Mouse (Mus musculus): ENCODE measurements around the gene Creb3l4. TPM values are rescaled to one million over a fixed set of nuclear protein-coding genes. Genes with fewer than 3 reads are reported as not detected.

The Creb3l4 gene
- polyA plus RNA-seq, 1 experiment from 2014 or later = 3.5 TPM

DNA sequence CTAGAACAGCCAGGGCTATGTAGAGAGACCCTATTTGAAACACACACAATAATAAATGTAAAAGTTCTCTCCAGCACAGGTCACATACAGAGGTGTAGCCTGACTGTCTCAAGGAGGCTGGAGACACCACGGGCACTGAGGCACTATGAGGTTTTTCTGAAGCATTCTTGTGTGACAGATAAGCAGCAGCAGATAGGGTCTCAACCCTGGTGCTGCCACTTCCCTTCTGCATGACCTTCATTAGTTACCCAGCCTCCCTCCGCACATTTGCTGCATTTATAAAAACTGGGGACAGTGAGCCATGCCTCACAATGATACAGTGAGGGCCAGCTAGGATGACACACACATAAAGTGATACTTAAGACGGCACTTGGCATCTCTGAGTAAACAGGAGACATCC, 20.4 kb downstream of the Creb3l4 start:
- Histone ChIP-seq H3K4me2 (ENCODE audit: low read length) (no peak overlapping the region), H3K9ac (ENCODE audit: low read length) (no peak overlapping the region; the same call in 1 of the 2 replicates), H3K27me3 (ENCODE audit: control insufficient read depth, insufficient read depth, low read length) (no peaks in the 10 kb centered on the region), H3K27ac (replicated peaks in 1 of 2; ENCODE audit: control insufficient read depth in 1 of 2, insufficient read depth in 1 of 2, low read depth in 2 of 2, low read length in 2 of 2) (no peak overlapping the region), H3K9me3 (ENCODE audit: control insufficient read depth, low read length) (no peaks in the 10 kb centered on the region), H3K4me3 (ENCODE audit: control insufficient read depth in 1 of 2, insufficient read depth in 1 of 2, low read depth in 1 of 2, low read length in 2 of 2) (no peak overlapping the region), H3K4me1 (ENCODE audit: control insufficient read depth in 2 of 2, insufficient read depth in 2 of 2, low read length in 2 of 2) (peaks cover 9 to 22% of the 10 kb centered on the region in 2 experiments), H3K36me3 (ENCODE audit: control insufficient read depth, insufficient read depth, low read length) (peaks cover 25% of the 10 kb centered on the region)
- WGBS = 25% methylated on average over 3 of the region's 3 CpGs
- ATAC-seq (ENCODE audit: insufficient number of reproducible peaks, insufficient read depth, low FRiP score, low read depth) = no peak

DNA sequence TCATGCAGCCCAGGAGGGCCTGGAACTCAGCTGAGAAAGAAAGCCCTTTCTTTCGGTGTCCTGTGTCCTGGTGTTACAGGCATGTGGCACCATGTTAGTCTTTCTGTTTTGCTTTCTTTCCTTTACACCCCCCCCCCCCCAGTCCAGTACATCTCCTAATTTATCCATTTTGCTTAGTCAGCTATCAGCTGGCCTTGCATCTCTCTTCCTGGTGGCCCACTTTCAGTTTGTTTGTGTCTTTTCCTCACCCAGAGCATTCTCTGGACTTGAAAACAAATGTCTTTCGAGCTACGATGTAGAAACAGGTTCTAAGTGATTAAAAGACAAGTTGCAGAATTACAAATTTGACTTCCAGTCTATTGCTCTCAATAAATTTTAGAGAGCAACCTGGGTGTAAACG, 20.9 kb downstream of the Creb3l4 start:
- peaks cover 25% of the 10 kb centered on the region for H3K36me3 ChIP-seq (ENCODE audit: control insufficient read depth, insufficient read depth, low read length)
- ATAC-seq (ENCODE audit: insufficient number of reproducible peaks, insufficient read depth, low FRiP score, low read depth) = no peak
- H3K27ac ChIP-seq (replicated peaks in 1 of 2; ENCODE audit: control insufficient read depth in 1 of 2, insufficient read depth in 1 of 2, low read depth in 2 of 2, low read length in 2 of 2) = no peak overlapping the region
- no peak overlapping the region; the same call in 1 of the 2 replicates for H3K9ac ChIP-seq (ENCODE audit: low read length)
- H3K9me3 ChIP-seq (ENCODE audit: control insufficient read depth, low read length) = no peaks in the 10 kb centered on the region
- peaks cover 9 to 22% of the 10 kb centered on the region in 2 experiments for H3K4me1 ChIP-seq (ENCODE audit: control insufficient read depth in 2 of 2, insufficient read depth in 2 of 2, low read length in 2 of 2)
- H3K4me3 ChIP-seq (ENCODE audit: control insufficient read depth in 1 of 2, insufficient read depth in 1 of 2, low read depth in 1 of 2, low read length in 2 of 2) = no peak overlapping the region
- no peaks in the 10 kb centered on the region for H3K27me3 ChIP-seq (ENCODE audit: control insufficient read depth, insufficient read depth, low read length)
- no peak overlapping the region for H3K4me2 ChIP-seq (ENCODE audit: low read length)
- WGBS = 74% methylated on average over 4 of the region's 4 CpGs

DNA sequence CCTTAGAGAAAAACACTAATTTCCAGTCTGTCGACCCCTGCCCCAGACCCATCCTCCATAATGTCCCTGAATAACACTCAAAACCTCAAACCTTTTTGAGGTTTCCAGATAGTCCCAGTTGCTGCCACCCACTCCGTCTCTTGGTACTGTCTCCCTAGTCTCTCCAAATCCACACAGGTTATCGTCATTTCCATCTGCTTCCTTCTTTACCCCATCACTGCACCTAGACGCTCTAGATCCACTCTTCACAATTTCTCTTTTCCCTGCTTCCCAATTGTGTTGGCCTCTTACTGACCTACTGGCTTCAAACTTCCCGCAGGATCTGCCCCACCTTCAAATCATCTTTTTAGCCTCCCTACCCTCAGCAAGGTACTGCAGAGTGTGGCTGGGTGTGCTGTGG, 22.2 kb downstream of the Creb3l4 start:
- H3K27me3 ChIP-seq (ENCODE audit: control insufficient read depth, insufficient read depth, low read length) = no peaks in the 10 kb centered on the region
- H3K9me3 ChIP-seq (ENCODE audit: control insufficient read depth, low read length) = no peaks in the 10 kb centered on the region
- H3K9ac ChIP-seq (ENCODE audit: low read length) = peak overlapping the region; percentile 80
- WGBS = 18% methylated on average over 5 of the region's 5 CpGs
- peaks cover 25% of the 10 kb centered on the region for H3K36me3 ChIP-seq (ENCODE audit: control insufficient read depth, insufficient read depth, low read length)
- H3K4me3 ChIP-seq (ENCODE audit: control insufficient read depth in 1 of 2, insufficient read depth in 1 of 2, low read depth in 1 of 2, low read length in 2 of 2) = peak overlapping the region; percentile 61 to 72
- peak overlapping the region; percentile 71 for H3K4me2 ChIP-seq (ENCODE audit: low read length)
- peak overlapping the region in 1 of 2 experiments; percentile 83; a peak in 2 of 4 replicates for H3K27ac ChIP-seq (replicated peaks in 1 of 2; ENCODE audit: control insufficient read depth in 1 of 2, insufficient read depth in 1 of 2, low read depth in 2 of 2, low read length in 2 of 2)
- no peak for ATAC-seq (ENCODE audit: insufficient number of reproducible peaks, insufficient read depth, low FRiP score, low read depth)
- H3K4me1 ChIP-seq (ENCODE audit: control insufficient read depth in 2 of 2, insufficient read depth in 2 of 2, low read length in 2 of 2) = peaks cover 9 to 22% of the 10 kb centered on the region in 2 experiments

DNA sequence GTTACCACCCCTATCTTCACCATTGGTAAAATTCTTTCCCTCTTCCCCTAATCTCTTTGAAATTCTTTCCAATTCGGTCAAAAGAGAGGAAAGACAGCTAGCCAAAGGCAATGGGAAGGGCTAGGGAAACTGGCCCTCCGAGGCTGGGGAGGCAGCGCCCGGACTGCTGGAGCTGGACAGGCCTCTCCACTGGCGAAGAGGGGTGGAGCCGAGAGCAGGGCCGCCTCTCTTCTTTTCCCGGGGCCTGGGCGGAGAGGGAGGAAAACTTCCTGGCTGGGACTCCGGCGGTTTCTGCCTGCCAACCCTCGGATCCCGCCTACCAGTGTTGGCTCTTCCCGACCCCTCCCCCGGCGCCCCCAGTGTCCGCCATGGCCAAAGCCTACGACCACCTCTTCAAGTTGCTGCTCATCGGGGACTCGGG, 22.8 kb downstream of the Creb3l4 start:
- no peaks in the 10 kb centered on the region for H3K9me3 ChIP-seq (ENCODE audit: control insufficient read depth, low read length)
- peak overlapping the region; percentile 79 to 83 for H3K27ac ChIP-seq (replicated peaks in 1 of 2; ENCODE audit: control insufficient read depth in 1 of 2, insufficient read depth in 1 of 2, low read depth in 2 of 2, low read length in 2 of 2)
- H3K9ac ChIP-seq (ENCODE audit: low read length) = peak overlapping the region; percentile 80
- peaks cover 9 to 22% of the 10 kb centered on the region in 2 experiments for H3K4me1 ChIP-seq (ENCODE audit: control insufficient read depth in 2 of 2, insufficient read depth in 2 of 2, low read length in 2 of 2)
- H3K36me3 ChIP-seq (ENCODE audit: control insufficient read depth, insufficient read depth, low read length) = peaks cover 19% of the 10 kb centered on the region
- H3K27me3 ChIP-seq (ENCODE audit: control insufficient read depth, insufficient read depth, low read length) = no peaks in the 10 kb centered on the region
- ATAC-seq (ENCODE audit: insufficient number of reproducible peaks, insufficient read depth, low FRiP score, low read depth) = peak; percentile 81
- peak overlapping the region; percentile 61 to 72 for H3K4me3 ChIP-seq (ENCODE audit: control insufficient read depth in 1 of 2, insufficient read depth in 1 of 2, low read depth in 1 of 2, low read length in 2 of 2)
- 1% methylated on average over 19 of the region's 20 CpGs for WGBS
- H3K4me2 ChIP-seq (ENCODE audit: low read length) = peak overlapping the region; percentile 71

DNA sequence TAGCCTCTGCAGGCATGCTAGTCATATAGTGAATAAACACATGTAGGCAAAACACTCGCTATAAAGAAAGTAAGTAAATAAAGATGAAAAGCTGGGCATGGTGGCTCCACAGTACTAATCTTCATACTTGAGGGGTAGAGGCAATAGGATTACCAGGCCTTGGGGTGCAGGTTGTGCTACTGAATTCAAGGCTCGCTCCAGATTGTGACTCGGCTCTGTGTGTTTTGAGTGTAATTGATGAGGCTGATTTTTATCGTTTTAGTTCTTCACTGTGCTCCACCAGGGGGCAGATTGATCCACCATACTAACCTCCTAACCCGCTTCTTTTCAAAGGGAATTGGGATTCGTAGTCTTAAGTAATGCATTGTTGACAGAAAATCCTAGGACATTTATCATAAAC, 23.2 kb downstream of the Creb3l4 start:
- Histone ChIP-seq H3K9ac (ENCODE audit: low read length) (peak overlapping the region; percentile 80), H3K9me3 (ENCODE audit: control insufficient read depth, low read length) (no peaks in the 10 kb centered on the region), H3K4me1 (ENCODE audit: control insufficient read depth in 2 of 2, insufficient read depth in 2 of 2, low read length in 2 of 2) (peaks cover 9 to 22% of the 10 kb centered on the region in 2 experiments), H3K4me2 (ENCODE audit: low read length) (peak overlapping the region; percentile 71), H3K27ac (replicated peaks in 1 of 2; ENCODE audit: control insufficient read depth in 1 of 2, insufficient read depth in 1 of 2, low read depth in 2 of 2, low read length in 2 of 2) (peak overlapping the region; percentile 79 to 83), H3K27me3 (ENCODE audit: control insufficient read depth, insufficient read depth, low read length) (no peaks in the 10 kb centered on the region), H3K4me3 (ENCODE audit: control insufficient read depth in 1 of 2, insufficient read depth in 1 of 2, low read depth in 1 of 2, low read length in 2 of 2) (peak overlapping the region in 1 of 2 experiments; percentile 61; a peak in 3 of 4 replicates), H3K36me3 (ENCODE audit: control insufficient read depth, insufficient read depth, low read length) (peaks cover 15% of the 10 kb centered on the region)
- WGBS = 16% methylated on average over 6 of the region's 6 CpGs
- ATAC-seq (ENCODE audit: insufficient number of reproducible peaks, insufficient read depth, low FRiP score, low read depth) = no peak

DNA sequence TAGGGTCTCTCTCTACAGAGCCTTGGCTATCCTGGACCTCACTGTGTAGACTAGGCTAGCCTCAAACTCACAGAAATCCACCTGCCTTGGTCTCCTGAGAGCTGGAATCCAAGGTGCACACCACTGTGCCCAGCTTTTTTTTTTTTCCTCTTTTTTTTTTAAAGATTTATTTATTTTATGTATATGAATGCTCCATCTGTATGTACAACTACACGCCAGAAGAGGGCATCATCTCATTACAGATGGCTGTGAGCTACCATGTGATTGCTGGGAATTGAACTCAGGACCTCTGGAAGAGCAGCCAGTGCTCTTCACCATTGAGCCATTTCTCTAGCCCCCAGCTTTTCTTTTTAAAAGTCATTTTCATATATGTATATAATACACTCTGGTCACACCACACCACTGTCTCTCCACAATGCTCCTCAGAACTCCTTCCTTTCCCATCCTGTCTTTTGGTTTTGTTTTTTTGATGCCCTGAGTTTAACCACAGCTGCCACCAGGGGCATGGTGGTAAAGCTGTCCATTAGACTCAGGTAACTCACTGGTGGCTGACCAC, 27.4 kb downstream of the Creb3l4 start:
- WGBS = 32% methylated on average over 1 of the region's 1 CpGs
- no peak for ATAC-seq (ENCODE audit: insufficient number of reproducible peaks, insufficient read depth, low FRiP score, low read depth)
- Histone ChIP-seq H3K4me2 (ENCODE audit: low read length) (no peak overlapping the region), H3K27me3 (ENCODE audit: control insufficient read depth, insufficient read depth, low read length) (no peaks in the 10 kb centered on the region), H3K4me3 (ENCODE audit: control insufficient read depth in 1 of 2, insufficient read depth in 1 of 2, low read depth in 1 of 2, low read length in 2 of 2) (no peak overlapping the region), H3K27ac (replicated peaks in 1 of 2; ENCODE audit: control insufficient read depth in 1 of 2, insufficient read depth in 1 of 2, low read depth in 2 of 2, low read length in 2 of 2) (no peak overlapping the region), H3K36me3 (ENCODE audit: control insufficient read depth, insufficient read depth, low read length) (peaks cover 18% of the 10 kb centered on the region), H3K9me3 (ENCODE audit: control insufficient read depth, low read length) (no peaks in the 10 kb centered on the region), H3K4me1 (ENCODE audit: control insufficient read depth in 2 of 2, insufficient read depth in 2 of 2, low read length in 2 of 2) (peaks cover 7 to 25% of the 10 kb centered on the region in 2 experiments; a peak in 3 of 4 replicates), H3K9ac (ENCODE audit: low read length) (no peak overlapping the region)

DNA sequence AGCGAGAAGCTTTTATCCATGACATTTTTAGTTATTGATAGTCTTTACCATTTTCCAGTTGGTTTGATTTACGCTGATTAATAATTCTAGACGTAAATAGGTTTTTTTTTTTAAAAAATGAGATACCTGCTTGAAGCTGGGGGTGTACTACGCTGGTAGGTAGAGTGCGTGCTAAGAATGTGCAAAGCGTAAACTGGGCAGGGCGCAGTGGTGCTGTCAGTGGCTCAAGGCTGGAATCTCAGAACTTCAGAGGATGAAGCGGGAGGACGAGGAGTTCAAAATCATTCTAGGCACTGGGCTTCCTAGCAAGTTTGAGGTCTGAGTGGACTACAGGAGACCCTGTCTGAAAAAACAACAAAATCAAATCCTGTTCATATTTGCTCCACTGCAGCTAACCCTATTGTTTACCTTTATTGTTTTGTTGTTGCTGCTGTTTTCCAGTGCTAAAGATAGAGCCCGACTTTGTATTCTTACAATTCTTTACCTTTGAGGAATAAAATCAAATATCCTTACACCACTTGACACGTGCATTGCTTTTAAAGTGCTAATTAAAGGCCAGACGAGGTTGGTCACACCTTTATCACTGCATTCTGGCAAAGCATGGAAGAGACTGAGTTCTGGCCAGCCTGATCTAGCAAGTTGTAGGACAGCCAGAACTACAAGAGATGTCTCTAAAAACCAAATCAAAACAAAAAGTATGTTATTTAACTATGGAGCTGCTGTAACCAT, 29.2 kb downstream of the Creb3l4 start:
- H3K9me3 ChIP-seq (ENCODE audit: control insufficient read depth, low read length) = no peaks in the 10 kb centered on the region
- ATAC-seq (ENCODE audit: insufficient number of reproducible peaks, insufficient read depth, low FRiP score, low read depth) = 0 out of 2 replicates have a peak, but pooled peaks have one; percentile 28
- WGBS = 13% methylated on average over 12 of the region's 12 CpGs

More for the DNA sequence above, 29.2 kb downstream of the Creb3l4 start:
- peak overlapping the region; percentile 62 to 95 for H3K4me3 ChIP-seq (ENCODE audit: control insufficient read depth in 1 of 2, insufficient read depth in 1 of 2, low read depth in 1 of 2, low read length in 2 of 2)
- peak overlapping the region in 1 of 2 experiments; percentile 86; a peak in 1 of 4 replicates for H3K27ac ChIP-seq (replicated peaks in 1 of 2; ENCODE audit: control insufficient read depth in 1 of 2, insufficient read depth in 1 of 2, low read depth in 2 of 2, low read length in 2 of 2)
- peak overlapping the region; percentile 63 for H3K9ac ChIP-seq (ENCODE audit: low read length)
- peaks cover 7 to 21% of the 10 kb centered on the region in 2 experiments; a peak in 3 of 4 replicates for H3K4me1 ChIP-seq (ENCODE audit: control insufficient read depth in 2 of 2, insufficient read depth in 2 of 2, low read length in 2 of 2)
- H3K36me3 ChIP-seq (ENCODE audit: control insufficient read depth, insufficient read depth, low read length) = peaks cover 36% of the 10 kb centered on the region
- no peaks in the 10 kb centered on the region for H3K27me3 ChIP-seq (ENCODE audit: control insufficient read depth, insufficient read depth, low read length)
- H3K4me2 ChIP-seq (ENCODE audit: low read length) = peak overlapping the region; percentile 88
